ENCODE assay signal across 11 mouse cellular contexts in the genomic region with DNA sequence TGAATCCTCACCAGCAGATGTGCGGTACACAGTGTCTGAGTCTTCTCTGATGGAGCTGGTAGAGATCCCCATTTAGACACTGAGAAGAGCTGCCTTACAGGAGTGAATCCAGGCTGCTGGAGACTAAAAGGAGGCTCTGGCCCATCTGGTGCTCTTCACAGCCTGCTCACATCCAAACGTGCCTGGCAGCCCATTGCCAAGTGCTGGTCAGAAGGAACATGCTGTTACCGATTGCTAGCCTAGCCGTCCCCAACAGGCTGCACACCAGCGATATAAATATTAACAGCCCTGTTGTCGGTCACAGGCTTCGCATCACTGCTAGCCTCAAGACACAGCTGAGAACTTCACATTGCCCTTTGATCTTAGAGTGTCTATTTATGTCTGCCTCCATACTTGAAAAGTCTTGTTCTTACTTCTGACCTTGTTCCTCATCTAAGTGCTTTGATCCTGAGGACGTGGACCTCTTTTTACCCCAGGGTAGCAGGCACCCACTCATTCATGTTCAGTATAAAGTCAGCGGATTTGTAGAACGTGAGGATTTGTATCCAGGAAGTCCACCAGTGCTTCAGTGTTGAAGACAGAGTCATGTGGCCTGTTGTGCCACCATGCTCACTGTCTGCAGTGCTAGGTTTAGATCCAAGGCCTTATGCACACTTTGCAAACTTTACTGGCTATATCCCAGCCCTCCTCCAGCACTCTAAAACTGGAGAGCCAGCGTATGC. TPM values are rescaled to one million over a fixed set of nuclear protein-coding genes. Genes with fewer than 3 reads are reported as not detected.
A peak's percentile ranks its signal among the peaks of the same experiment; 100 is the strongest.
DNase-seq lines count a peak whose midpoint lies in the region; ATAC-seq lines count a peak whose summit lies in the region.
"Had no signal": no experiment of that assay in that cellular context is flagged by ENCODE, and none has a peak within 500 bp of the region (broad histone marks: within the 10 kb centered on the region; RNA-seq: fewer than 3 reads in every experiment).

No protein-coding gene starts in this region.

- H3K36me3 ChIP-seq in heart, embryonic 10.5 days = peaks cover 99% of the 10 kb centered on the region
- peaks cover 93% of the 10 kb centered on the region for H3K36me3 ChIP-seq in heart, embryonic 12.5 days

- no peak overlapping the region for H3K27ac ChIP-seq in heart, embryonic 10.5 days
- H3K27ac ChIP-seq in heart, embryonic 12.5 days (ENCODE audit: poor library complexity, severe bottlenecking) = no peak overlapping the region
- H3K27ac ChIP-seq: limb, embryonic 15.5 days; midbrain, embryonic 12.5 days had no signal

- intact Hi-C loops in heart, postnatal 36 days (cut with DNase I) = loop anchor here (5.0 kb wide), 1 partner anchor 51 kb away; a partner anchor contains a TSS
- intact Hi-C loops in left cerebral cortex, postnatal 25 days (cut with DNase I) = loop anchor here (2.0 kb wide), 1 partner anchor 119 kb away; no protein-coding TSS in a partner anchor

- H3K4me3 ChIP-seq in heart, embryonic 10.5 days = no peak overlapping the region
- no peak overlapping the region for H3K4me3 ChIP-seq in heart, embryonic 12.5 days
- H3K4me3 ChIP-seq: limb, embryonic 15.5 days; midbrain, embryonic 12.5 days had no signal

- H3K4me2 ChIP-seq in heart, embryonic 12.5 days = no peak overlapping the region
- H3K4me2 ChIP-seq: limb, embryonic 15.5 days; midbrain, embryonic 12.5 days had no signal

- no peaks in the 10 kb centered on the region for H3K9me3 ChIP-seq in heart, embryonic 10.5 days
- 0 out of 2 replicates have a peak, but pooled peaks cover 6% of the 10 kb centered on the region for H3K9me3 ChIP-seq in heart, embryonic 12.5 days (replicated peaks)
- H3K9me3 ChIP-seq: limb, embryonic 15.5 days; midbrain, embryonic 12.5 days had no signal

- H3K9ac ChIP-seq in heart, embryonic 12.5 days = no peak overlapping the region
- H3K9ac ChIP-seq: limb, embryonic 15.5 days; midbrain, embryonic 12.5 days had no signal

- no peaks in the 10 kb centered on the region for H3K27me3 ChIP-seq in heart, embryonic 10.5 days (ENCODE audit: insufficient read depth, poor library complexity, severe bottlenecking)
- H3K27me3 ChIP-seq in heart, embryonic 12.5 days (replicated peaks) = no peaks in the 10 kb centered on the region
- H3K27me3 ChIP-seq: limb, embryonic 15.5 days; midbrain, embryonic 12.5 days had no signal

- peak; percentile 63 for DNase-seq in heart, embryonic 10.5 days (ENCODE audit: low spot score)
- DNase-seq in heart, postnatal 36 days = no peak
- DNase-seq in cerebellum, postnatal 10 days = peak; percentile 53 to 57
- DNase-seq in kidney, postnatal 10 days = peak; percentile 46
- peak; percentile 66 to 93 for DNase-seq in left cerebral cortex, postnatal 25 days (ENCODE audit: low spot score in 2 of 2)
- no peak for DNase-seq in urinary bladder, adult 2 months (ENCODE audit: low spot score)
- no peak for DNase-seq in embryo, embryonic 11 days

- WGBS in heart, embryonic 10.5 days = 89% methylated on average over 11 of the region's 11 CpGs
- 85% methylated on average over 11 of the region's 11 CpGs for WGBS in heart, embryonic 12.5 days

- no peak for ATAC-seq in heart, embryonic 12.5 days (ENCODE audit: insufficient number of reproducible peaks, low FRiP score)

- H3K4me1 ChIP-seq in heart, embryonic 10.5 days = no peaks in the 10 kb centered on the region
- 0 out of 2 replicates have a peak, but pooled peaks cover 3% of the 10 kb centered on the region for H3K4me1 ChIP-seq in heart, embryonic 12.5 days (replicated peaks)
- H3K4me1 ChIP-seq: limb, embryonic 15.5 days; midbrain, embryonic 12.5 days had no signal

RNA-seq across cellular contexts. Expression of a gene that starts 17.4 kb away (rescaled TPM):
- polyA plus RNA-seq in heart, embryonic 10.5 days (2016; fragmentation: Nextera tagmentation; extraction: Ambion mirVana) = 2.6 and 3.2 TPM in 2 replicates
- under 1 TPM in 1 of 2 experiments, not detected in 1; 0.62 TPM for total RNA-seq in heart, postnatal 36 days (2021)
- 1 to 10 TPM; 2.2 to 3.6 TPM for total RNA-seq in left cerebral cortex, postnatal 25 days (2021)
- polyA plus RNA-seq in urinary bladder, adult 2 months (2012; rRNA removed) = 0.34 and 1.1 TPM in 2 replicates
- polyA plus RNA-seq in heart, embryonic 12.5 days (2016; fragmentation: Nextera tagmentation; extraction: Ambion mirVana) = 3.1 and 3.3 TPM in 2 replicates
- polyA plus RNA-seq: testis, adult 2 months had no signal

RNA-seq across cellular contexts. Expression of a gene that starts 25.8 kb away (rescaled TPM):
- 5.3 and 13.6 TPM in 2 replicates for polyA plus RNA-seq in heart, embryonic 10.5 days (2016; fragmentation: Nextera tagmentation; extraction: Ambion mirVana)
- total RNA-seq in heart, postnatal 36 days (2021) = under 1 TPM in 1 of 2 experiments, not detected in 1; 0.19 TPM
- 1 to 10 TPM; 1.0 to 1.2 TPM for total RNA-seq in left cerebral cortex, postnatal 25 days (2021)
- polyA plus RNA-seq in urinary bladder, adult 2 months (2012; rRNA removed) = 32.7 and 42.8 TPM in 2 replicates
- polyA plus RNA-seq in heart, embryonic 12.5 days (2016; fragmentation: Nextera tagmentation; extraction: Ambion mirVana) = 3.2 and 3.9 TPM in 2 replicates

RNA-seq across cellular contexts. Expression of a gene that starts 52.2 kb away (rescaled TPM):
- polyA plus RNA-seq in heart, embryonic 10.5 days (2016; fragmentation: Nextera tagmentation; extraction: Ambion mirVana) = 34.3 and 48.9 TPM in 2 replicates
- total RNA-seq in heart, postnatal 36 days (2021) = 10 to 100 TPM; 49.6 to 54.5 TPM
- 10 to 100 TPM; 91.8 to 92.8 TPM for total RNA-seq in left cerebral cortex, postnatal 25 days (2021)
- 97.4 and 97.7 TPM in 2 replicates for polyA plus RNA-seq in urinary bladder, adult 2 months (2012; rRNA removed)
- 37.1 and 38.6 TPM in 2 replicates for polyA plus RNA-seq in heart, embryonic 12.5 days (2016; fragmentation: Nextera tagmentation; extraction: Ambion mirVana)

RNA-seq across cellular contexts. Expression of a gene that starts 53.3 kb away (rescaled TPM):
- 0.15 and 0.34 TPM in 2 replicates for polyA plus RNA-seq in heart, embryonic 10.5 days (2016; fragmentation: Nextera tagmentation; extraction: Ambion mirVana)
- total RNA-seq in heart, postnatal 36 days (2021) = under 1 TPM; 0.33 to 0.57 TPM
- total RNA-seq in left cerebral cortex, postnatal 25 days (2021) = 1 to 10 TPM; 6.6 to 8.0 TPM
- 2.9 and 3.1 TPM in 2 replicates for polyA plus RNA-seq in urinary bladder, adult 2 months (2012; rRNA removed)
- polyA plus RNA-seq in heart, embryonic 12.5 days (2016; fragmentation: Nextera tagmentation; extraction: Ambion mirVana) = 0.22 and 0.57 TPM in 2 replicates

RNA-seq across cellular contexts. Expression of a gene that starts 57.6 kb away (rescaled TPM):
- 14.1 and 14.5 TPM in 2 replicates for polyA plus RNA-seq in heart, embryonic 10.5 days (2016; fragmentation: Nextera tagmentation; extraction: Ambion mirVana)
- 10 to 100 TPM; 15.9 to 17.3 TPM for total RNA-seq in heart, postnatal 36 days (2021)
- 10 to 100 TPM; 47.2 to 54.7 TPM for total RNA-seq in left cerebral cortex, postnatal 25 days (2021)
- 33.3 and 34.0 TPM in 2 replicates for polyA plus RNA-seq in urinary bladder, adult 2 months (2012; rRNA removed)
- polyA plus RNA-seq in heart, embryonic 12.5 days (2016; fragmentation: Nextera tagmentation; extraction: Ambion mirVana) = 13.2 and 15.4 TPM in 2 replicates

Comparison
In these comparisons a context has a peak if more than half of its experiments do, and no peak if none do; other contexts are left out.
1. DNase-seq: peak in heart, embryonic 10.5 days (single experiment), cerebellum, postnatal 10 days (2 of 2), kidney, postnatal 10 days (single experiment) and left cerebral cortex, postnatal 25 days (2 of 2); none in heart, postnatal 36 days (0 of 2), urinary bladder, adult 2 months (single experiment) and embryo, embryonic 11 days (single experiment).